Mouse (Mus musculus) liver, embryonic 16.5 days (tissue): Measurements from ENCODE around the gene Rapgef2. TPM values are rescaled to one million over a fixed set of nuclear protein-coding genes. Genes with fewer than 3 reads are reported as not detected.
A peak's percentile ranks its signal among the peaks of the same experiment; 100 is the strongest.

Experiments used
- ATAC-seq: fragments of 200-750 bp; cut with Nextera tagmentation; 2 replicates; pipeline ENCODE4 v1.8.0; 2017; ENCODE audit warnings: low read depth, mild to moderate bottlenecking, moderate number of reproducible peaks, moderate library complexity
- H3K27ac ChIP-seq: fragments of 300-500 bp; sonication (generic); 2 replicates; pipeline ENCODE4 v1.5.1; 2014; ENCODE audit warnings: mild to moderate bottlenecking, low read length
- H3K27me3 ChIP-seq: fragments of 300-500 bp; sonication (generic); 2 replicates; pipeline ENCODE4 v1.6.1; 2014; ENCODE audit warnings: low read depth, low read length, mixed read lengths; ENCODE audit not compliant: control insufficient read depth, insufficient read depth
- H3K36me3 ChIP-seq: fragments of 300-500 bp; sonication (generic); 2 replicates; pipeline ENCODE4 v1.6.1; 2014; ENCODE audit warnings: mild to moderate bottlenecking; ENCODE audit not compliant: control insufficient read depth, insufficient read depth
- H3K4me1 ChIP-seq: fragments of 300-500 bp; sonication (generic); 2 replicates; pipeline ENCODE4 v1.6.1; 2014; ENCODE audit warnings: low read depth, low read length, mixed read lengths; ENCODE audit not compliant: control insufficient read depth
- H3K4me2 ChIP-seq: fragments of 300-500 bp; sonication (generic); 2 replicates; pipeline ENCODE4 v1.6.1; 2014; ENCODE audit warnings: low read depth, low read length, mixed read lengths
- H3K4me3 ChIP-seq: fragments of 300-500 bp; sonication (generic); 2 replicates; pipeline ENCODE4 v1.5.1; 2014; ENCODE audit warnings: low read depth, mild to moderate bottlenecking, low read length
- H3K9ac ChIP-seq: fragments of 300-500 bp; sonication (generic); 2 replicates; pipeline ENCODE4 v1.6.1; 2014; ENCODE audit warnings: low read depth, low read length
- H3K9me3 ChIP-seq: fragments of 300-500 bp; sonication (generic); replicated peaks from 2 replicates; pipeline ENCODE4 v1.6.1; 2016; ENCODE audit warnings: low read length; ENCODE audit not compliant: control insufficient read depth
- WGBS: fragments of 180-500 bp; shearing (Covaris S2); extraction: QIAGEN DNeasy Blood & Tissue Kit; methylation state at CpG from one replicate; pipeline ENCODE4 v1.1.7; 2014; ENCODE audit not compliant: insufficient replicate concordance; 5-methylcytosine and 5-hydroxymethylcytosine counted together
- polyA plus RNA-seq: library from polyadenylated mRNA; unstranded; fragments of >200 nt; fragmentation: Nextera tagmentation; extraction: Ambion mirVana; gene quantifications from 2 replicates; pipeline ENCODE4 v1.2.1, GENCODE M21; 2015

Gene Rapgef2
- 1.0 and 1.4 TPM in 2 replicates for polyA plus RNA-seq

DNA sequence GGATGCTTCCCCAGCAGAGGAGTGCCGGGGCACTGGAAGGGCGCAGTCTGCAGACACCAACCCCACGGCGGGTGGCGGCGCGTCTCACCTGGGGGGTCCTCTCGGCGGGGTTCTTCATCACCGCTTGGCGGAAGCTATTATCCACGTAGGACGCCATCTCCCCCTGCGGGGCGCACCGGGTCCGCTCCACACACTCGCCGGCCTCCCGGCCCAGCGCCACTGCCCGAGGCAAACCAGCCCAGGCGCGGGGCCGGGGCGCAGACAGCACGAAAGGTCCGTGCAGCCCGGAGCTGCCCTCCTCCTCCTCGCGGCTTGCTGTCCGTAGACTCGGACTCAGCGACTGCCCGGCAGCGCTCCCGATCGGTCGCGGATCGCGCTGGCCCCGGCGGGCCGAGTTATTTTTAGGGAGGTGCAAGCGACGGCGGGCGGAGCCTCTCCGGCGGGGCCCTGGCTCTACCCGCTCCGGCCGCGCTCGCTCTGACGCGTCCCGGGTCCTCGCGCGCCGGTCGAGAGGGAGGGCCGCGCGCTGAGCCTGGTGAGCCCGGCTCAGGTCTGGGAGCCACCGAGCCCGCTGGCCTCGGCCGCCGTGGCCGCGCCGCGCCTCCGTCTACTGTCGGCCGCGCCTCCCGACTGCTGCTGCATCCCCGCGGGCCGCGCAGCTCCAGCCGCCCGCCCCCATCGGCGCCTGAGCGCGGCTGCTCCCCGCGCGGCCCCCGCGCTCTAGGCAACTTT, at the start of gene Rapgef2:
Gene Rapgef2, minus strand, starts transcription at position 142 of the 732 bp plus-strand sequence.
- peak; percentile 65 for ATAC-seq
- Histone ChIP-seq H3K27ac (peak within 1 kb of the TSS; percentile 71), H3K4me2 (peak within 1 kb of the TSS; percentile 79), H3K4me3 (peak within 1 kb of the TSS; percentile 73), H3K9ac (peak within 1 kb of the TSS; percentile 69), H3K4me1 (peaks cover 5% of the 10 kb centered on the region), H3K27me3 (peaks cover 40% of the 10 kb centered on the region), H3K36me3 (no peaks in the 10 kb centered on the region), H3K9me3 (no peaks in the 10 kb centered on the region)
- under 1% methylated on average over 93 of the region's 97 CpGs for WGBS

DNA sequence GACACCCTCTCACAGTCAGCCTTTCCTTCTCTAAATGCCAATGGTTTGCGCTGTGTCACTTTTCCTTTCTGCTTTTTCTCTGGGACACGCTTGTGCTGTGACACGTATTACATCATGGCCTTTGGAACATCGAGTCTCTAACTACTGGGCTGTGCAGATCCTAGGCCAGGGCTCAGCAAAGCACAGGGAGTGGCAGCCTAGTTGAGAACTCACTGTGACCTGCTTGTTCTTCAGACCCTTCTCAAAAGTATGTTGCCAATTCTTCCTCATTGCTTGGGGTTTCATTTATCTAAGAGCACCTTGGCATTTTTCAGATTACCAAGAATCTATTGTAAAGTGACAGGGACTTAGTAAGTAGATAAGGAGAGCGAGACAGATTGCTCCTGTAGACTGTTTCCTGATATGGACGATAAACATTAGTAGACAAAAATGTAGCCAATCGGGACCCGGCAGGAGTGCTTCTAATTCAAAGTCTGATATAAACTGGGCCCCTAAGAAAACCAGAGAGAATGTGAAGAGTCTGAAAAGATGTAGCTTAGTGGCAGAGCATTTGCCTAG, 47.4 kb upstream of the Rapgef2 start:
- WGBS = 44% methylated on average over 8 of the region's 8 CpGs
- ATAC-seq = no peak

DNA sequence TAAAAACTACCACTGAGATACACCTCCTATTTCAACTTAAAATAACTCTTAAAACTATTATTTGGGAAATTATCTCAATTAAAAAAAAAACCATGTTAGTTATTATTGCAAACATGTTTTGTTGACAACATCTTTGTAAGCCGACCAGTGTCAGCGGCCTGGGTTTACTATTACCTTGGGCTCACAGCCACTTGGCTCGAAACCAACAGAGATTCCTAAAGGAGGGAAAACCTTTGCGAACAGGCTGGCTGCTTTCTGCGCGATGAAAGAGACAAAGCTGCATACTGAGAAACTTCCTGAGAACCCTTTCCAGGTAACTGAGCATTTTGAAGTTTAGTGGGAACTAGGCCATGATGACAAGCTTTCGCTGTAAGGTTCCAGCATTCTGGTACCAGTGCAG, 46.7 kb upstream of the Rapgef2 start:
- H3K36me3 ChIP-seq = no peaks in the 10 kb centered on the region
- no peak for ATAC-seq
- 77% methylated on average over 7 of the region's 7 CpGs for WGBS

More for the DNA sequence above, 47.4 kb upstream of the Rapgef2 start:
- Histone ChIP-seq H3K9ac (no peak overlapping the region), H3K27me3 (no peaks in the 10 kb centered on the region; the same call in 1 of the 2 replicates), H3K9me3 (no peaks in the 10 kb centered on the region), H3K4me1 (no peaks in the 10 kb centered on the region), H3K4me3 (no peak overlapping the region), H3K4me2 (no peak overlapping the region), H3K36me3 (no peaks in the 10 kb centered on the region), H3K27ac (no peak overlapping the region)

DNA sequence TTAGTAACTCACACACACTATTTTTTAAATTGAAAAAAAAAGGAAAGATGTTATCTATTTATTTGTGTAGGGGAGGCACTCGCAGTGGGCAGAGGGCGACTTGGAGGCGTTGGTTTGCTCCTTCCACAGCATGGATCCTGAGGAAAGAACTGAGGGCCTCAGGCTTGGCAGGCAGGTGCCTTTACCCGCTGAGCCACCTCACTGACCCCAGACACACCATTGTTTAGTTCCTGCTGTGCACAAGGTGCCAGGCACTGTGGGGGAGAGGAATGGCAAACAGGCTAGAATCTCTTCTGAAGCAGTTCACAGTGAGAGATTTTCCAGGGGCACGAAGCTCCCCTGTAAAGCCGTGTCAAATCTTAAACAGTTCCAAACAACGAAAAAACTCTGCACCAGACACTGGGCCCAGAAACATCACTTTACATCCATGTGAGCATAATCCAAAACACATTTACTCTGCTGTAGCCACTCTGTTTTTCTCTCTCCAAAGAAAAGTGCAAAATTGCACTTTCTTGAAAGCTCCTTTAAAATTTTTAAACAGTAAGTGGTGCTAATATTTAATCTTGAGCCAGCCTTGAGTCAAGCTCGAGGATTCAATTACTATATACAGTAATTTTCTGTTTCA, 43.5 kb upstream of the Rapgef2 start:
- Histone ChIP-seq H3K27me3 (no peaks in the 10 kb centered on the region; the same call in 1 of the 2 replicates), H3K4me1 (no peaks in the 10 kb centered on the region), H3K9ac (no peak overlapping the region), H3K27ac (no peak overlapping the region), H3K4me3 (no peak overlapping the region), H3K36me3 (no peaks in the 10 kb centered on the region), H3K9me3 (no peaks in the 10 kb centered on the region), H3K4me2 (no peak overlapping the region)
- ATAC-seq = no peak
- 39% methylated on average over 8 of the region's 8 CpGs for WGBS

More for the DNA sequence above, 46.7 kb upstream of the Rapgef2 start:
- Histone ChIP-seq H3K9ac (no peak overlapping the region), H3K9me3 (no peaks in the 10 kb centered on the region), H3K4me1 (no peaks in the 10 kb centered on the region), H3K4me2 (no peak overlapping the region), H3K27ac (no peak overlapping the region), H3K4me3 (no peak overlapping the region), H3K27me3 (no peaks in the 10 kb centered on the region; the same call in 1 of the 2 replicates)

DNA sequence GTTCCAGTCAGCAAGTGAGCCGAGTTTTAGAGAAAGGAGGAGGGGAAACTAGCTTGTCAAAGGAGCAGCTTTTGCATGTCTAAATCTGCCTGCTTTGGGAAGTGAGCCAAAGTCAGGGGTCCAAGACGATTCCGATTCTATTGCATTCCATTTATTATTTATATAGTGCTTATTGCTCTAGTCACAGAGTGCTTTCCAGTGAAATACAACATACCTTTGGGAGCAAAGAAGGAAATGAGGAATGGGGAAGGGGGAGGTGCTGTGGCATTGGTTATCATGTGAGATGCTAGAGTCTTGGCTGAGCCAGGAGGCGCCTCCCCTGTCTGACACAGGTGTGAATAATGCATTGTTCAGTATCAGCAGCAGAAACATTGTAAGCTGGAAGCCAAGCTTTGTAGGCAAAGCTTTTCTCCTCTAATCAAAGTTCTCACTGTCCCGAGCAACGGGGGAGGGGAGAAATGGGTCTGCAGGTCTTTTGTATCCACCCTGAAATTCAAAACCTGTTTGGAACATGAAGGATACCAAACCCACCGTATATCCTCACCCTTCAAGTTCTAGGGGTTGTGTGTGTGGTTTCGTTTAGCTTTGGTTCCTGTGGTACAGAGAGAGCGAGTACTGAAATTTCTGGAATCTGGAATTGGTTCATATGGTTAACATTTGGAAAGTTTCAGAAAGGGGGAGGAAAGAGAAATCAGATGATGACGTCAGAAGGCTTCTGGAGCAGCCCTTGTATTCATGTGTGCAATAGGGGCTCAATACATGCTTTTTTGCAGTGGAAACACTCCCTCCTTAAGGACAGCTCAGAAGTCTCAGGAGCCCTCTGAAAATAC, 38.6 kb upstream of the Rapgef2 start:
- WGBS = 42% methylated on average over 10 of the region's 10 CpGs
- no peak for ATAC-seq

DNA sequence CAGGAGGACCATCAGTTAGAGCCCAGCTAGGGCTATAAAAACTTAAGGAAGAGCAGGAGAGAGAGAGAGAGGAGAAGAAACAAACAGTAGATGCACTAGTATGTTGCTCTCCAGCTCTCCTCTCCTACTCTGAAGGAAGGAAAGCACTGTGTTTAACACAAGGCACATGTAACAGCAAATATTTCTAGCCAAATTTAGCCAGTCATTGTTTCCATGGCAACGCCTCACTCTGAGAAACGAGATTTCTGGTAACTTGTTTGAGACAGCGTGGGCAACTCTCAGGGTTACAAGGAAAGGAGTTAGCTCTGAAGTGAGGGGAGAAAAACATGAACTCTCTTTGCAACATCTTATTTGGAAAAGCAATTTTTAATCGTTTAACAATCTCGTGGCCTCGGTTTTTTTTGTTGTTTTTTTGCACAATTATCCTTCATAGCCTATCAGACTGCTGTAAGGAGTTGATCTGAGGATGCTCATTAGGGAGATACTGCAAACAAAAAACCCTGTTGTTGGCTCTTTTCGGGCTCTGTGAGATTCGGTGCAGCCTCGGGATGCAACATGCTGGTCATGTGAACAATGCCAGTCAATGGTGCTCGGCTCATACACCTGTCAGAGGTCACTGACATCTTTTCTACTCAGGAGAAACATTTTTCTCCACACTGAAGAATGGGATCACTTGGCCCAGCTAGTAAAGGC, 27.8 kb upstream of the Rapgef2 start:
- Histone ChIP-seq H3K36me3 (no peaks in the 10 kb centered on the region), H3K27ac (no peak overlapping the region), H3K9me3 (no peaks in the 10 kb centered on the region), H3K4me1 (no peaks in the 10 kb centered on the region), H3K9ac (no peak overlapping the region), H3K27me3 (no peaks in the 10 kb centered on the region), H3K4me2 (no peak overlapping the region), H3K4me3 (no peak overlapping the region)
- WGBS = 48% methylated on average over 10 of the region's 10 CpGs
- ATAC-seq = no peak

More for the DNA sequence above, 38.6 kb upstream of the Rapgef2 start:
- H3K9ac ChIP-seq = no peak overlapping the region
- H3K4me3 ChIP-seq = no peak overlapping the region
- no peaks in the 10 kb centered on the region for H3K9me3 ChIP-seq
- no peaks in the 10 kb centered on the region for H3K36me3 ChIP-seq
- H3K27ac ChIP-seq = no peak overlapping the region
- H3K4me2 ChIP-seq = no peak overlapping the region
- no peaks in the 10 kb centered on the region for H3K27me3 ChIP-seq
- H3K4me1 ChIP-seq = no peaks in the 10 kb centered on the region

DNA sequence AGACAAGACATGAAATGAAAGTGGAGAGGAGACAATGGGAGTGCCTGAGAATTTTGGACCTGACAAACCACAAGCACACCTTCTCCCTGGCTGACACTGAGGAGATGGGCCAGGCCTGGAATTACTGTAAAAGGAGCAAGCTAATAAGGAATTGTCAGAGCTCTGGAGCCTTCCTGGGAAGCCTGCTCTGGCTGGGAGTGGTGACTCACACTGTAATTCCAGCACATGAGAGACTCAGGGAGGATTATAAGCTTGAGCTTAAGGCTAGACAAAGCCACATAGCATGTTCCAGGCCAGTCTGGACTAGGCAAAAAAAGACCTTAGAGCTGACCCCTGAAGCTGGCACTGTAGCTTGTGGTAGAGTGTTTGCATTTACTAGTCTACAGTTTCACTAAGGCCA, 25.6 kb upstream of the Rapgef2 start:
- Histone ChIP-seq H3K4me3 (no peak overlapping the region), H3K36me3 (no peaks in the 10 kb centered on the region), H3K27ac (no peak overlapping the region), H3K9me3 (no peaks in the 10 kb centered on the region), H3K4me1 (no peaks in the 10 kb centered on the region), H3K4me2 (no peak overlapping the region), H3K27me3 (no peaks in the 10 kb centered on the region), H3K9ac (no peak overlapping the region)
- ATAC-seq = no peak

DNA sequence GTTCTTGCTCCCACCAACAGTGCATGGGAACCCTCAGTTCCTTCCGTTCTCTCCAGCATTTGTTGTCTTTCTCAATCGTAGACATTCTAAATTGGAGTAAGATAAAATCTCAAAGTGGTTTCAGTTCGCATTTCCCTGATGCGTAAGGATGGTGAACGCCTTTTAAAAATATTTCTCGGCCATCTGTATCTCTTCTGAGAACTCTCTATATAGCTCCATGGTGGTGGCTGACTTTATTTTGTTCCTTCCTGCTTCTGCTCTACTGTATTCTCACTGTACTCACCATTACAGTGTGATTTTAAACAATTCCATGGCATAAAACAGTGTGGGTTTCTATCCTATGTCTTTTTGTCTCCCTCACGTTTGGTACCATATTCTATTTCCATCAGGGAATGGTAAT, 23.9 kb upstream of the Rapgef2 start:
- whole genome bisulfite sequencing = 60% methylated on average over 7 of the region's 7 CpGs
- Histone ChIP-seq H3K9ac (no peak overlapping the region), H3K27me3 (no peaks in the 10 kb centered on the region), H3K36me3 (no peaks in the 10 kb centered on the region), H3K4me2 (no peak overlapping the region), H3K9me3 (no peaks in the 10 kb centered on the region), H3K4me3 (no peak overlapping the region), H3K4me1 (no peaks in the 10 kb centered on the region), H3K27ac (no peak overlapping the region)
- ATAC-seq = no peak
